In the genomic region with DNA sequence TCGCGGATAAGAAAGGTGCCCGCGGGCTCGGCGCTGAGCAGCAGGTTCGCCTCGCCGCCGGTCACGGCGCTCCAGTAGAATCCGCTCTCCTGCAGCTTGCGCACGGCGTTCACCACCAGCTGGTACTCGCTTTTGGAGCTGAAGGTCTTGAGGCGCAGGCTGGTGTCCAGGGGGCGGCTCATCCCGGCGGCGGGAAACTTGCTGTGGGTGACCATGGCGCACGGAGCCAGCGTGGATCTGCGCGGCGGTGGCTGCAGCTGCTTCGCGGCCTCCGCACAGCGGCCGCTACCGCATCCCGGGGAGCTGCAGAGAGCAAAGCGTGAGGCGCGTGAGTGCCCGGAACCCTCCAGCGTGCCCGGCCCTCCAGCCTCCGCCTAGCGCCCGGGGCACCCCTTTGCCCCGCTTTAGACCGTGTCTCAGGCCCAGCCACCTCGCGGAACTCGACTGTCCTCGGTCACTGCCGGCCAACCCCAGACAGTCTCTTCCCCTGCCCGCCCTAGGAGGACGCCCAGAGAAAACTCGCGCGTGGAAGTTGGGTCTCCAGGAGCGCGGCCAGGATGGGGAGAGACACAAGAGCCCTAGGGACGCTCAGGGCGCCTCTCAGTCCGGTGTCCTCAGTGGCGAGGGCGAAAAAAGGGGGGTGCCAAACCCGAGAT, we compare ENCODE assay signal across 8 mouse cellular contexts. TPM values are rescaled to one million over a fixed set of nuclear protein-coding genes. Genes with fewer than 3 reads are reported as not detected.
DNase-seq lines count a peak whose midpoint lies in the region; ATAC-seq and TF ChIP-seq lines count a peak whose summit lies in the region.

No protein-coding gene starts in this region.

- TF ChIP-seq POLR2A in embryonic fibroblast, embryonic 13.5 days (IDR thresholded peaks at IDR 0.05; ENCODE audit: low read depth, low read length): 0 out of 2 replicates have a peak, but pooled peaks have one; percentile 27

- no peak for DNase-seq in kidney, adult 8-10 months
- peak; percentile 59 for DNase-seq in adipocyte (ENCODE audit: low spot score)
- DNase-seq in mesoderm, embryonic 11.5 days (ENCODE audit: low read depth, low spot score): peak; percentile 57
- peak; percentile 61 for DNase-seq in stomach, postnatal 0 days (ENCODE audit: low spot score)
- no peak for DNase-seq in ovary, postnatal 10 days (ENCODE audit: low spot score)

- no peaks in the 10 kb centered on the region for H3K9me3 ChIP-seq in kidney, embryonic 14.5 days (ENCODE audit: control insufficient read depth, low read length)
- no peaks in the 10 kb centered on the region for H3K9me3 ChIP-seq in intestine, postnatal 0 days (ENCODE audit: control insufficient read depth)
- no peaks in the 10 kb centered on the region for H3K9me3 ChIP-seq in stomach, postnatal 0 days (ENCODE audit: control insufficient read depth, low read length)

- no peak for TF ChIP-seq EP300 in stomach, postnatal 0 days (optimal IDR thresholded peaks at IDR 0.05)

- peak overlapping the region; percentile 93; the same call in 1 of the 2 replicates for H3K27ac ChIP-seq in kidney, embryonic 14.5 days (ENCODE audit: low read depth, low read length)
- H3K27ac ChIP-seq in embryonic fibroblast, embryonic 13.5 days (ENCODE audit: insufficient read depth, low read length): peak overlapping the region; percentile 91
- H3K27ac ChIP-seq in intestine, postnatal 0 days (ENCODE audit: low read depth, low read length): peak overlapping the region; percentile 93
- peak overlapping the region; percentile 99 for H3K27ac ChIP-seq in stomach, postnatal 0 days (replicated peaks)

- no peak for TF ChIP-seq CTCF in embryonic fibroblast, embryonic 13.5 days (IDR thresholded peaks at IDR 0.05; ENCODE audit: borderline replicate concordance, insufficient read depth, low read length)
- no peak for TF ChIP-seq CTCF in intestine, postnatal 0 days (IDR thresholded peaks at IDR 0.05; ENCODE audit: low read depth)
- TF ChIP-seq CTCF in stomach, postnatal 0 days (IDR thresholded peaks at IDR 0.05; ENCODE audit: low read depth): no peak

- H3K4me2 ChIP-seq in kidney, embryonic 14.5 days (replicated peaks; ENCODE audit: low read depth, low read length): peak overlapping the region; percentile 98
- H3K4me2 ChIP-seq in intestine, postnatal 0 days (replicated peaks; ENCODE audit: low read depth): peak overlapping the region; percentile 89
- H3K4me2 ChIP-seq in stomach, postnatal 0 days (replicated peaks; ENCODE audit: low read depth): peak overlapping the region; percentile 93

- peaks cover 13% of the 10 kb centered on the region for H3K36me3 ChIP-seq in kidney, embryonic 14.5 days (ENCODE audit: control insufficient read depth, insufficient read depth, low read length)
- peaks cover 27% of the 10 kb centered on the region for H3K36me3 ChIP-seq in intestine, postnatal 0 days (ENCODE audit: control insufficient read depth, insufficient read depth)
- H3K36me3 ChIP-seq in stomach, postnatal 0 days (ENCODE audit: control insufficient read depth, insufficient read depth, low read length): peaks cover 8% of the 10 kb centered on the region

- peak overlapping the region; percentile 79 for H3K4me3 ChIP-seq in kidney, embryonic 14.5 days (ENCODE audit: low read length)
- H3K4me3 ChIP-seq in embryonic fibroblast, embryonic 13.5 days (ENCODE audit: insufficient read depth, low read length): peak overlapping the region; percentile 79
- peak overlapping the region; percentile 59 for H3K4me3 ChIP-seq in intestine, postnatal 0 days (ENCODE audit: low read depth, low read length)
- H3K4me3 ChIP-seq in stomach, postnatal 0 days (ENCODE audit: low read depth, low read length): peak overlapping the region; percentile 79

- peaks cover 12% of the 10 kb centered on the region; the same call in 1 of the 2 replicates for H3K27me3 ChIP-seq in kidney, embryonic 14.5 days (ENCODE audit: control insufficient read depth, insufficient read depth, low read length)
- H3K27me3 ChIP-seq in intestine, postnatal 0 days (replicated peaks; ENCODE audit: control insufficient read depth, insufficient read depth, low read length): no peaks in the 10 kb centered on the region
- no peaks in the 10 kb centered on the region for H3K27me3 ChIP-seq in stomach, postnatal 0 days (ENCODE audit: control insufficient read depth, insufficient read depth, low read length)

- ATAC-seq in kidney, embryonic 14.5 days (ENCODE audit: low FRiP score, low TSS enrichment): no peak
- no peak for ATAC-seq in intestine, postnatal 0 days
- no peak; the same call in 1 of the 2 replicates for ATAC-seq in stomach, postnatal 0 days (ENCODE audit: low FRiP score, low TSS enrichment)

- peak overlapping the region; percentile 87 for H3K9ac ChIP-seq in kidney, embryonic 14.5 days (ENCODE audit: low read depth, low read length)
- peak overlapping the region; percentile 88 for H3K9ac ChIP-seq in intestine, postnatal 0 days (ENCODE audit: low read depth, low read length)
- H3K9ac ChIP-seq in stomach, postnatal 0 days (ENCODE audit: low read length): peak overlapping the region; percentile 95

- peaks cover 52% of the 10 kb centered on the region for H3K4me1 ChIP-seq in kidney, embryonic 14.5 days (ENCODE audit: control insufficient read depth, insufficient read depth, low read length)
- H3K4me1 ChIP-seq in embryonic fibroblast, embryonic 13.5 days (ENCODE audit: control insufficient read depth, insufficient read depth, low read length): peaks cover 18% of the 10 kb centered on the region
- peaks cover 23% of the 10 kb centered on the region for H3K4me1 ChIP-seq in intestine, postnatal 0 days (replicated peaks; ENCODE audit: control insufficient read depth, insufficient read depth, low read length)
- H3K4me1 ChIP-seq in stomach, postnatal 0 days (replicated peaks; ENCODE audit: control insufficient read depth, insufficient read depth): peaks cover 13% of the 10 kb centered on the region

- under 1% methylated on average over 64 of the region's 64 CpGs for WGBS in kidney, embryonic 14.5 days
- under 1% methylated on average over 64 of the region's 64 CpGs for whole genome bisulfite sequencing in intestine, postnatal 0 days
- WGBS in stomach, postnatal 0 days: under 1% methylated on average over 61 of the region's 64 CpGs

RNA-seq across cellular contexts. Expression of gene Socs3, which starts 1.7 kb away (rescaled TPM):
- polyA plus RNA-seq in kidney, embryonic 14.5 days (2014; fragmentation: Nextera tagmentation; extraction: Ambion mirVana): 6.7 and 9.6 TPM in 2 replicates
- polyA plus RNA-seq in embryonic fibroblast, embryonic 13.5 days (2011; ENCODE audit: insufficient read length, low read depth, missing spikeins): 15.2 and 31.9 TPM in 2 replicates
- 15.7 and 15.9 TPM in 2 replicates for polyA plus RNA-seq in intestine, postnatal 0 days (2015; fragmentation: Nextera tagmentation; extraction: Ambion mirVana)
- 13.5 and 15.7 TPM in 2 replicates for polyA plus RNA-seq in stomach, postnatal 0 days (2015; fragmentation: Nextera tagmentation; extraction: Ambion mirVana)

RNA-seq across cellular contexts. Expression of gene Pgs1, which starts 17.9 kb away (rescaled TPM):
- polyA plus RNA-seq in kidney, embryonic 14.5 days (2014; fragmentation: Nextera tagmentation; extraction: Ambion mirVana): 30.0 and 37.5 TPM in 2 replicates
- 29.5 and 33.4 TPM in 2 replicates for polyA plus RNA-seq in embryonic fibroblast, embryonic 13.5 days (2011; ENCODE audit: insufficient read length, low read depth, missing spikeins)
- 23.1 and 24.0 TPM in 2 replicates for polyA plus RNA-seq in intestine, postnatal 0 days (2015; fragmentation: Nextera tagmentation; extraction: Ambion mirVana)
- 28.7 and 29.4 TPM in 2 replicates for polyA plus RNA-seq in stomach, postnatal 0 days (2015; fragmentation: Nextera tagmentation; extraction: Ambion mirVana)

Comparison
In these comparisons a context has a peak if more than half of its experiments do, and no peak if none do; other contexts are left out.
1. DNase-seq: peak in adipocyte (single experiment), mesoderm, embryonic 11.5 days (single experiment) and stomach, postnatal 0 days (single experiment); none in kidney, adult 8-10 months (0 of 2) and ovary, postnatal 10 days (single experiment).
2. Peak in every context shown above with its lines, with median percentiles within 50 percentile points of each other: H3K27ac ChIP-seq, H3K4me2 ChIP-seq, H3K4me3 ChIP-seq and H3K9ac ChIP-seq.